Mouse (Mus musculus): Measurements from ENCODE around the gene Retn. TPM values are rescaled to one million over a fixed set of nuclear protein-coding genes. Genes with fewer than 3 reads are reported as not detected.

Gene Retn
- total and polyA plus RNA-seq, 3 experiments: not detected

GRCm38 (mm10) chr8:3622119-3622518, 33.5 kb upstream of the Retn start:
- peaks cover 39% of the 10 kb centered on the region for H3K4me1 ChIP-seq (ENCODE audit: insufficient read depth, low read depth, low read length)
- TF ChIP-seq CTCF (IDR thresholded peaks at IDR 0.05; ENCODE audit: low read depth, low read length): no peak
- TF ChIP-seq GATA2 (IDR thresholded peaks at IDR 0.05; ENCODE audit: borderline replicate concordance, low read depth, low read length): no peak
- TF ChIP-seq TAL1 (conservative IDR thresholded peaks at IDR 0.05; ENCODE audit: low read depth, low read length): no peak
- TF ChIP-seq GATA1 (IDR thresholded peaks at IDR 0.05; ENCODE audit: borderline replicate concordance, low read length): no peak
- no peak for TF ChIP-seq POLR2AphosphoS5 (IDR thresholded peaks at IDR 0.05; ENCODE audit: insufficient replicate concordance, low read depth, low read length)
- peaks cover 64% of the 10 kb centered on the region for H3K36me3 ChIP-seq (replicated peaks)
- H3K9me3 ChIP-seq (replicated peaks): no peaks in the 10 kb centered on the region
- ATAC-seq (ENCODE audit: extremely low read depth, insufficient number of reproducible peaks, low FRiP score, poor library complexity, severe bottlenecking): no peak
- DNase-seq (ENCODE audit: low spot score): no peak
- peak overlapping the region; percentile 80 for H3K4me3 ChIP-seq (ENCODE audit: low read depth, low read length)
- H3K27me3 ChIP-seq (ENCODE audit: insufficient read depth, low read length): no peaks in the 10 kb centered on the region

DNA sequence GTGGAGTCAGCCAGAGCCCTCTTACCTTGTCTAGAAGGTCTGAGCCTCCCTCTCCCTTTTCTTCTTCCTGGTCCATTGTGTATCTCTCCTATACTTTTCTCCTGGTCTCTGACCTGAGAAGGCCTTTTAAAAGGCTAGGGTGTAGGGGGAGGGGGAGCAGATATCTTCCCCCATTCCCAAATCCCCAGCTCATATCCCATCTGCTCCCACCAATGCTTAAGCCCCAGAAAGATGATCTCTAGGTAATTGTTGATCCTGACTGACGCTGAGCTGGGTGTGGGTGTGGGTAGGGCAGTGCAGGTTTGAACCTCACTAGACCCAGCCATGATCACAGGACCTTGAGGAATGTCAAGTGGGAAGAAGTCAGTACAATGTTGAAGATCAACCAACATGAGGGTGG, 30.1 kb upstream of the Retn start, which contains the start of gene Pcp2:
TSS of gene Pcp2 (minus strand) at position 101 of the 400 bp plus-strand sequence.
- H3K27me3 ChIP-seq (ENCODE audit: insufficient read depth, low read length): no peaks in the 10 kb centered on the region
- ATAC-seq (ENCODE audit: extremely low read depth, insufficient number of reproducible peaks, low FRiP score, poor library complexity, severe bottlenecking) (no peak), DNase-seq (ENCODE audit: low spot score) (no peak)
- no peaks in the 10 kb centered on the region for H3K9me3 ChIP-seq (replicated peaks)
- H3K4me1 ChIP-seq (ENCODE audit: insufficient read depth, low read depth, low read length): peaks cover 19% of the 10 kb centered on the region
- TF ChIP-seq CTCF (IDR thresholded peaks at IDR 0.05; ENCODE audit: low read depth, low read length): no peak
- no peak for TF ChIP-seq POLR2AphosphoS5 (IDR thresholded peaks at IDR 0.05; ENCODE audit: insufficient replicate concordance, low read depth, low read length)
- TF ChIP-seq GATA2 (IDR thresholded peaks at IDR 0.05; ENCODE audit: borderline replicate concordance, low read depth, low read length): no peak
- TF ChIP-seq GATA1 (IDR thresholded peaks at IDR 0.05; ENCODE audit: borderline replicate concordance, low read length): no peak
- TF ChIP-seq TAL1 (conservative IDR thresholded peaks at IDR 0.05; ENCODE audit: low read depth, low read length): no peak
- H3K4me3 ChIP-seq (ENCODE audit: low read depth, low read length): no peak within 1 kb of the TSS
- peaks cover 37% of the 10 kb centered on the region for H3K36me3 ChIP-seq (replicated peaks)

GRCm38 (mm10) chr8:3626971-3627370, 28.6 kb upstream of the Retn start:
- Histone ChIP-seq H3K27me3 (ENCODE audit: insufficient read depth, low read length) (no peaks in the 10 kb centered on the region), H3K36me3 (replicated peaks) (peaks cover 37% of the 10 kb centered on the region), H3K4me3 (ENCODE audit: low read depth, low read length) (no peak overlapping the region), H3K9me3 (replicated peaks) (no peaks in the 10 kb centered on the region), H3K4me1 (ENCODE audit: insufficient read depth, low read depth, low read length) (peaks cover 25% of the 10 kb centered on the region)
- ATAC-seq (ENCODE audit: extremely low read depth, insufficient number of reproducible peaks, low FRiP score, poor library complexity, severe bottlenecking) (no peak), DNase-seq (ENCODE audit: low spot score) (no peak)
- no peak for TF ChIP-seq GATA1 (IDR thresholded peaks at IDR 0.05; ENCODE audit: borderline replicate concordance, low read length)

DNA sequence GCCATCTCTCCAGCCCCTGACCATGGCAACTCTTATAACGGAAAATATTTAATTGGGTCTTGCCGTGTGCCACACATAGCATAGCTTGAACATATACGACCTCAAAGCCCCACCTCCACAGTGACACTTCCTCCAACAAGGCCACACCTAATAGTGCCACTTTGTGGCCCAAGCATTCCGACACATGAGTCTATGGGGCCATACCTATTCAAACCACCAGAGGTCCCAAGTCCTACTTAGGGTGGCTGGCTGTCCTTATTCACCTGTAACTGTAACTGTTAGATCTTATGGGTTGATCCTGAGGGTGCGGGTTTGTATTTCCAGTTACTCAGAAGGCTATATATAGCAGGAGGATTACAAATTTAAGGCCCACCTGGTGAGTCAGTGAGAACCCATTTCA, 27.6 kb upstream of the Retn start:
- Histone ChIP-seq H3K4me1 (ENCODE audit: insufficient read depth, low read depth, low read length) (peaks cover 26% of the 10 kb centered on the region), H3K4me3 (ENCODE audit: low read depth, low read length) (no peak overlapping the region), H3K9me3 (replicated peaks) (no peaks in the 10 kb centered on the region), H3K36me3 (replicated peaks) (peaks cover 40% of the 10 kb centered on the region), H3K27me3 (ENCODE audit: insufficient read depth, low read length) (no peaks in the 10 kb centered on the region)
- DNase-seq (ENCODE audit: low spot score): no peak
- no peak for TF ChIP-seq TAL1 (conservative IDR thresholded peaks at IDR 0.05; ENCODE audit: low read depth, low read length)
- TF ChIP-seq GATA2 (IDR thresholded peaks at IDR 0.05; ENCODE audit: borderline replicate concordance, low read depth, low read length): no peak
- TF ChIP-seq CTCF (IDR thresholded peaks at IDR 0.05; ENCODE audit: low read depth, low read length): no peak
- no peak for TF ChIP-seq POLR2AphosphoS5 (IDR thresholded peaks at IDR 0.05; ENCODE audit: insufficient replicate concordance, low read depth, low read length)
- no peak for TF ChIP-seq GATA1 (IDR thresholded peaks at IDR 0.05; ENCODE audit: borderline replicate concordance, low read length)
- ATAC-seq (ENCODE audit: extremely low read depth, insufficient number of reproducible peaks, low FRiP score, poor library complexity, severe bottlenecking): no peak

DNA sequence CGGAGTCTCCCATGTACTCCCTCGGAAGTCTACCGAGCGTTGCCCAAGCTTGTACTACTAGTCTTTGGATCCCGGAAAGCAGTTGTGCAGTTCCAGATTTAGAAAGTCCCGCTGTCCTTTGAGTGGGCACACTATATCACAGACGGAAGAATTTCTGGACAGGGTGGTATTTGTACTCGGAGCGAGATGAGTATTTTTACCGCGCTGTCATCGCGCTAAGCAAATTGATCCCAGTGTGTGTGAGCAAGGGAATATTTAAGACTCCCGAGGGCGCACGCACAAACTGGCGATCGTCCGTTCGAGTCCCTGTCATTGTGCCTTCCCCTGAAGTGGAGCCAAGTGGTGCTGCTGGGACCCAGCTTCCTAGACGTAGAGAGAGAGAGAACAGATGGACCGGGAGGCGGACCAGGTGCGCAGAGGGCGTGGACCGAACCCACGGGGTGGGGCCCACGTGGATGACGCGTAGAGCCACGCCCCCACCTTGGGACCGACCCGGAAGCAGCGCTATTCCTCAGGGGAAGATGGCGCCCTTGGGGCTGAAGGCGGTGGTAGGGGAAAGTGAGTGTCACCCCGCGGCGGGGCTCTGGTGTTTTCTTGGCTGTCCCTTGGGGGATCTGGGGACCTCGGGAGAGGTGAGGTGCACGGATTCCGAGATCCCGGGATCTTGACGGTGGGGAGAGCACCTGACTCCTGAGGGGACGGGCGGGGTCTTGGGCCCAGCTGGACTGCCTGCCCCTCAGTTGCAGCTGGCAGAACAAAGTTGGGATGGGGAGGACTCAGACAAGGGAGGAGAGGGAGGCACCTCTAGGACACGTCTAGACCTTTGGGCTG, 24.7 kb upstream of the Retn start, which contains the start of gene Stxbp2:
TSS of gene Stxbp2 (plus strand) at position 309 of the 831 bp plus-strand sequence.
- TF ChIP-seq TAL1 (conservative IDR thresholded peaks at IDR 0.05; ENCODE audit: low read depth, low read length) (no peak), GATA1 (IDR thresholded peaks at IDR 0.05; ENCODE audit: borderline replicate concordance, low read length) (no peak), POLR2AphosphoS5 (IDR thresholded peaks at IDR 0.05; ENCODE audit: insufficient replicate concordance, low read depth, low read length) (no peak), GATA2 (IDR thresholded peaks at IDR 0.05; ENCODE audit: borderline replicate concordance, low read depth, low read length) (no peak), CTCF (IDR thresholded peaks at IDR 0.05; ENCODE audit: low read depth, low read length) (no peak)
- Histone ChIP-seq H3K9me3 (replicated peaks) (no peaks in the 10 kb centered on the region), H3K36me3 (replicated peaks) (peaks cover 41% of the 10 kb centered on the region), H3K4me1 (ENCODE audit: insufficient read depth, low read depth, low read length) (peaks cover 39% of the 10 kb centered on the region), H3K27me3 (ENCODE audit: insufficient read depth, low read length) (no peaks in the 10 kb centered on the region), H3K4me3 (ENCODE audit: low read depth, low read length) (peak within 1 kb of the TSS; percentile 96)
- ATAC-seq (ENCODE audit: extremely low read depth, insufficient number of reproducible peaks, low FRiP score, poor library complexity, severe bottlenecking) (peak; percentile 84), DNase-seq (ENCODE audit: low spot score) (peak; percentile 87)

DNA sequence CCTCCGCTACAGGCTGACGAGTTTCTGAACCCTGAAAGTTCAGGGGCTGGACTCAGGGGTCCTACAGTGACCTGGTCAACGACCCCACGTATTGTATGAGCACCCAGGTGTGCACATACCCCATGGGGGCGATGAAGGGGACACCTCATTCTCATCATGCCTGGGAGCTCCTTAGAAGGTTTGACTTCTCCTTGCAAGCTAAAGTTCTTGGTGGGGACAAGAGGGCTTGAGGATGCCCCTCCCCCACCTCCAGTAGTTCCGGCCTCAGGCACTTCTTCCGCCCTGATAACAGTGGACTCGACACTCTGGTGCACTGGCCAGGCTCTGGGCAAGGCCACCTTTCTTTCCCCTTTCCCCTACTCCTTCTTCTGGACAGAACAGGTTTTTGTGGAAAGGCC, 24.1 kb upstream of the Retn start:
- no peaks in the 10 kb centered on the region for H3K9me3 ChIP-seq (replicated peaks)
- ATAC-seq (ENCODE audit: extremely low read depth, insufficient number of reproducible peaks, low FRiP score, poor library complexity, severe bottlenecking): peak; percentile 61
- peaks cover 45% of the 10 kb centered on the region for H3K36me3 ChIP-seq (replicated peaks)
- DNase-seq (ENCODE audit: low spot score): peak; percentile 72
- no peaks in the 10 kb centered on the region for H3K27me3 ChIP-seq (ENCODE audit: insufficient read depth, low read length)
- TF ChIP-seq TAL1 (conservative IDR thresholded peaks at IDR 0.05; ENCODE audit: low read depth, low read length) (no peak), GATA1 (IDR thresholded peaks at IDR 0.05; ENCODE audit: borderline replicate concordance, low read length) (no peak), GATA2 (IDR thresholded peaks at IDR 0.05; ENCODE audit: borderline replicate concordance, low read depth, low read length) (no peak), CTCF (IDR thresholded peaks at IDR 0.05; ENCODE audit: low read depth, low read length) (no peak), POLR2AphosphoS5 (IDR thresholded peaks at IDR 0.05; ENCODE audit: insufficient replicate concordance, low read depth, low read length) (no peak)
- H3K4me3 ChIP-seq (ENCODE audit: low read depth, low read length): peak overlapping the region; percentile 96
- peaks cover 38% of the 10 kb centered on the region for H3K4me1 ChIP-seq (ENCODE audit: insufficient read depth, low read depth, low read length)

Data from G1E (cell line).